Mouse (Mus musculus): ENCODE results near the gene Fam185a. TPM values are rescaled to one million over a fixed set of nuclear protein-coding genes. Genes with fewer than 3 reads are reported as not detected.

Gene Fam185a
- polyA plus RNA-seq, 1 experiment from 2014 or later = 3.9 TPM

- 58% methylated on average over 10 of the region's 10 CpGs for WGBS
- no peak overlapping the region for H3K4me3 ChIP-seq (ENCODE audit: low read depth, low read length)
- no peak for TF ChIP-seq CTCF (IDR thresholded peaks at IDR 0.05; ENCODE audit: low read depth)
- H3K36me3 ChIP-seq (ENCODE audit: control insufficient read depth, insufficient read depth) = no peaks in the 10 kb centered on the region
- ATAC-seq = no peak
- no peaks in the 10 kb centered on the region for H3K4me1 ChIP-seq (replicated peaks; ENCODE audit: control insufficient read depth, insufficient read depth, low read length)
- H3K9me3 ChIP-seq (ENCODE audit: control insufficient read depth) = no peaks in the 10 kb centered on the region
- no peak overlapping the region for H3K9ac ChIP-seq (ENCODE audit: low read depth, low read length)
- no peak overlapping the region for H3K4me2 ChIP-seq (replicated peaks; ENCODE audit: low read depth)
- H3K27me3 ChIP-seq (replicated peaks; ENCODE audit: control insufficient read depth, insufficient read depth, low read length) = no peaks in the 10 kb centered on the region
- no peak overlapping the region for H3K27ac ChIP-seq (ENCODE audit: low read depth, low read length)
Measured at GRCm38 (mm10) chr5:21500133-21500532, 75.4 kb downstream of the Fam185a start.

DNA sequence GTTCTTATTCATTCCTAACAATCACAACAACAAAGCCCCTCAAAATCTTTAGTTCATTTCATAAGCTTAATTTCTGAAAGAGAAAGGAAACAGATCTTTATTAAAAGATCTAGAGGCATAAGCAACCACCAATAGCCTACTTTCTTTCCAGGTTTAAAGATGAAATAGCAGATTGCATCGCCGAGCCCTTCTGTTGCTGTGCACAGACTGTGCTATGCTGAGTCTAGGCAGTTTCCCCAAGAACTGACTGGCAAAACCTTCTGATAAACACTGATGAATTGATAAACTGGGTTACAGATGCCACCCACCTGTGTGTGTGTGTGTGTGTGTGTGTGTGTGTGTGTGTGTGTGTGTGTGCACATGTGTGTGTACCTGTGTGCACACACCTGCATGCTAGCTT lies 76.2 kb downstream of the Fam185a start:
- Histone ChIP-seq H3K36me3 (ENCODE audit: control insufficient read depth, insufficient read depth) (no peaks in the 10 kb centered on the region), H3K27ac (ENCODE audit: low read depth, low read length) (no peak overlapping the region), H3K4me3 (ENCODE audit: low read depth, low read length) (no peak overlapping the region), H3K4me2 (replicated peaks; ENCODE audit: low read depth) (no peak overlapping the region), H3K9me3 (ENCODE audit: control insufficient read depth) (no peaks in the 10 kb centered on the region), H3K4me1 (replicated peaks; ENCODE audit: control insufficient read depth, insufficient read depth, low read length) (no peaks in the 10 kb centered on the region), H3K27me3 (replicated peaks; ENCODE audit: control insufficient read depth, insufficient read depth, low read length) (no peaks in the 10 kb centered on the region), H3K9ac (ENCODE audit: low read depth, low read length) (no peak overlapping the region)
- no peak for TF ChIP-seq CTCF (IDR thresholded peaks at IDR 0.05; ENCODE audit: low read depth)
- ATAC-seq = no peak
- WGBS = 70% methylated on average over 2 of the region's 2 CpGs

DNA sequence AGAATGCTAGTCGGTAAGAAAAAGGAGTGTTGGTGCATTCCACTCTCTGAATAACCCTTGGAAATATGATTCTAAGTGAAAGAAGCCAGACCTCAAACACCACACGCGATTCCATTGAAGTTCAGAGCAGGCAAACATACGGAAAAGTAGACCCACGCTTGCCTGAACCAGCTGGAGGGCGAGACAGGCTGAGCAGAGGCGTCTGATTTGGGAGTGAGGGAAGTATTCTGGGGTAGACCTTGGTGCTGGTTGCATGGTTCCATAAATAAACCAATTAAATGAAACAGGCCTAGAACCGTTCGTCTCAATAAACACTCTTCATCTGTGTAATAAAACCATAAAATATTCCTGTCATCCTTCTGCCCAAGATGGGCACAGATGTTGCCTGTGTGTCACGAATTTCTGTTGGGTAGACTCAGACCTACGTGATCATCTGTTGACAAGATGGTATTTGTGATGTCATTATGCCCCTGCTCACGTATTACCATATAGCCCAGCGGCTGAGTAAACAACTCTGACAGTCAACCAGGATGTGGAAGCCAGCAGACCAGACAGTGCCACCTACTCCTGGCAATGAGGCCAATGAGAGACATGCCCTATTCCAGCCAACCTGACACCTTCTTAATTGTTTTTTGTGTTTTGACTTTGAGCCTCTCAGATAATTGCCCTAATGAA lies 78.3 kb downstream of the Fam185a start:
- H3K4me1 ChIP-seq (replicated peaks; ENCODE audit: control insufficient read depth, insufficient read depth, low read length) = no peaks in the 10 kb centered on the region
- H3K4me3 ChIP-seq (ENCODE audit: low read depth, low read length) = no peak overlapping the region
- no peak overlapping the region for H3K9ac ChIP-seq (ENCODE audit: low read depth, low read length)
- TF ChIP-seq CTCF (IDR thresholded peaks at IDR 0.05; ENCODE audit: low read depth) = no peak
- no peak for ATAC-seq
- H3K27me3 ChIP-seq (replicated peaks; ENCODE audit: control insufficient read depth, insufficient read depth, low read length) = no peaks in the 10 kb centered on the region
- no peaks in the 10 kb centered on the region for H3K9me3 ChIP-seq (ENCODE audit: control insufficient read depth)
- no peak overlapping the region for H3K27ac ChIP-seq (ENCODE audit: low read depth, low read length)
- no peaks in the 10 kb centered on the region for H3K36me3 ChIP-seq (ENCODE audit: control insufficient read depth, insufficient read depth)
- no peak overlapping the region for H3K4me2 ChIP-seq (replicated peaks; ENCODE audit: low read depth)
- 62% methylated on average over 13 of the region's 13 CpGs for WGBS

- 79% methylated on average over 8 of the region's 8 CpGs for WGBS
- TF ChIP-seq CTCF (IDR thresholded peaks at IDR 0.05; ENCODE audit: low read depth) = no peak
Measured at GRCm38 (mm10) chr5:21505159-21505558, 80.4 kb downstream of the Fam185a start.

GRCm38 (mm10) chr5:21506887-21507286 lies 82.1 kb downstream of the Fam185a start:
- H3K36me3 ChIP-seq (ENCODE audit: control insufficient read depth, insufficient read depth) = no peaks in the 10 kb centered on the region
- ATAC-seq = no peak
- no peaks in the 10 kb centered on the region for H3K9me3 ChIP-seq (ENCODE audit: control insufficient read depth)
- no peak overlapping the region for H3K4me2 ChIP-seq (replicated peaks; ENCODE audit: low read depth)
- TF ChIP-seq CTCF (IDR thresholded peaks at IDR 0.05; ENCODE audit: low read depth) = no peak
- WGBS = 70% methylated on average over 1 of the region's 1 CpGs
- H3K9ac ChIP-seq (ENCODE audit: low read depth, low read length) = no peak overlapping the region
- H3K27me3 ChIP-seq (replicated peaks; ENCODE audit: control insufficient read depth, insufficient read depth, low read length) = no peaks in the 10 kb centered on the region
- no peak overlapping the region for H3K4me3 ChIP-seq (ENCODE audit: low read depth, low read length)
- H3K4me1 ChIP-seq (replicated peaks; ENCODE audit: control insufficient read depth, insufficient read depth, low read length) = no peaks in the 10 kb centered on the region
- H3K27ac ChIP-seq (ENCODE audit: low read depth, low read length) = no peak overlapping the region

More at GRCm38 (mm10) chr5:21505159-21505558, 80.4 kb downstream of the Fam185a start:
- no peaks in the 10 kb centered on the region for H3K4me1 ChIP-seq (replicated peaks; ENCODE audit: control insufficient read depth, insufficient read depth, low read length)
- H3K4me3 ChIP-seq (ENCODE audit: low read depth, low read length) = no peak overlapping the region
- ATAC-seq = no peak
- no peaks in the 10 kb centered on the region for H3K9me3 ChIP-seq (ENCODE audit: control insufficient read depth)
- no peak overlapping the region for H3K9ac ChIP-seq (ENCODE audit: low read depth, low read length)
- H3K27ac ChIP-seq (ENCODE audit: low read depth, low read length) = no peak overlapping the region
- no peaks in the 10 kb centered on the region for H3K27me3 ChIP-seq (replicated peaks; ENCODE audit: control insufficient read depth, insufficient read depth, low read length)
- H3K4me2 ChIP-seq (replicated peaks; ENCODE audit: low read depth) = no peak overlapping the region
- H3K36me3 ChIP-seq (ENCODE audit: control insufficient read depth, insufficient read depth) = no peaks in the 10 kb centered on the region

- no peaks in the 10 kb centered on the region for H3K4me1 ChIP-seq (replicated peaks; ENCODE audit: control insufficient read depth, insufficient read depth, low read length)
Measured at GRCm38 (mm10) chr5:21509801-21510200, 85.0 kb downstream of the Fam185a start.

More at GRCm38 (mm10) chr5:21509801-21510200, 85.0 kb downstream of the Fam185a start:
- H3K9ac ChIP-seq (ENCODE audit: low read depth, low read length) = no peak overlapping the region
- no peaks in the 10 kb centered on the region for H3K27me3 ChIP-seq (replicated peaks; ENCODE audit: control insufficient read depth, insufficient read depth, low read length)
- H3K36me3 ChIP-seq (ENCODE audit: control insufficient read depth, insufficient read depth) = no peaks in the 10 kb centered on the region
- H3K4me3 ChIP-seq (ENCODE audit: low read depth, low read length) = no peak overlapping the region
- no peak overlapping the region for H3K4me2 ChIP-seq (replicated peaks; ENCODE audit: low read depth)
- 68% methylated on average over 4 of the region's 4 CpGs for WGBS
- ATAC-seq = no peak
- no peak overlapping the region for H3K27ac ChIP-seq (ENCODE audit: low read depth, low read length)
- no peak for TF ChIP-seq CTCF (IDR thresholded peaks at IDR 0.05; ENCODE audit: low read depth)
- no peaks in the 10 kb centered on the region for H3K9me3 ChIP-seq (ENCODE audit: control insufficient read depth)
